Comparison of ENCODE assay signal across 8 mouse cellular contexts in genomic region chr16:20497980-20498676, GRCm38 (mm10). TPM values are rescaled to one million over a fixed set of nuclear protein-coding genes. Genes with fewer than 3 reads are reported as not detected.
A peak's percentile ranks its signal among the peaks of the same experiment; 100 is the strongest.
DNase-seq lines count a peak whose midpoint lies in the region; ATAC-seq and TF ChIP-seq lines count a peak whose summit lies in the region.

No protein-coding gene starts in this region.

- H3K4me1 ChIP-seq in cortical plate, adult 2 months (ENCODE audit: control insufficient read depth, insufficient read depth, low read length) = no peaks in the 10 kb centered on the region; the same call in 1 of the 2 replicates
- peaks cover 12% of the 10 kb centered on the region; the same call in 1 of the 2 replicates for H3K4me1 ChIP-seq in intestine, embryonic 15.5 days (replicated peaks)
- H3K4me1 ChIP-seq in midbrain, embryonic 13.5 days (replicated peaks) = peaks cover 20% of the 10 kb centered on the region

- WGBS in intestine, embryonic 15.5 days = 8% methylated on average over 16 of the region's 16 CpGs
- WGBS in midbrain, embryonic 13.5 days = 12% methylated on average over 16 of the region's 16 CpGs

- no peak for TF ChIP-seq POLR2A in cortical plate, adult 2 months (IDR thresholded peaks at IDR 0.05; ENCODE audit: extremely low read depth, insufficient read depth, low read length)

- H3K36me3 ChIP-seq in intestine, embryonic 15.5 days = peaks cover 20% of the 10 kb centered on the region
- H3K36me3 ChIP-seq in midbrain, embryonic 13.5 days = peaks cover 25% of the 10 kb centered on the region

- no peaks in the 10 kb centered on the region for H3K9me3 ChIP-seq in intestine, embryonic 15.5 days
- H3K9me3 ChIP-seq in midbrain, embryonic 13.5 days = no peaks in the 10 kb centered on the region

- no peak for TF ChIP-seq CTCF in cortical plate, adult 2 months (IDR thresholded peaks at IDR 0.05; ENCODE audit: extremely low read depth, insufficient read depth, low read length)

- H3K27ac ChIP-seq in cortical plate, adult 2 months (ENCODE audit: insufficient read depth, low read length) = no peak overlapping the region
- peak overlapping the region; percentile 69 for H3K27ac ChIP-seq in intestine, embryonic 15.5 days
- H3K27ac ChIP-seq in midbrain, embryonic 13.5 days = peak overlapping the region; percentile 49; the same call in 1 of the 2 replicates

- H3K4me2 ChIP-seq in intestine, embryonic 15.5 days (replicated peaks) = peak overlapping the region; percentile 76
- peak overlapping the region; percentile 87 for H3K4me2 ChIP-seq in midbrain, embryonic 13.5 days (replicated peaks)

- ATAC-seq in intestine, embryonic 15.5 days = peak; percentile 1
- no peak for ATAC-seq in midbrain, embryonic 13.5 days

- peak; percentile 21 for DNase-seq in kidney, adult 18-20 months
- DNase-seq in kidney, postnatal 10 days = no peak
- DNase-seq in gastrocnemius, adult 18-20 months (ENCODE audit: low spot score) = no peak
- DNase-seq in left cerebral cortex, adult 18-20 months (ENCODE audit: low spot score in 2 of 2) = no peak
- no peak for DNase-seq in layer of hippocampus, postnatal 10 days (ENCODE audit: low spot score in 2 of 2)

- H3K27me3 ChIP-seq in intestine, embryonic 15.5 days (replicated peaks) = no peaks in the 10 kb centered on the region
- H3K27me3 ChIP-seq in midbrain, embryonic 13.5 days = peaks cover 14% of the 10 kb centered on the region

- peak overlapping the region; percentile 53 for H3K4me3 ChIP-seq in cortical plate, adult 2 months (ENCODE audit: insufficient read depth, low read length)
- peak overlapping the region; percentile 94 for H3K4me3 ChIP-seq in intestine, embryonic 15.5 days (replicated peaks)
- peak overlapping the region; percentile 87 for H3K4me3 ChIP-seq in midbrain, embryonic 13.5 days (replicated peaks)

- H3K9ac ChIP-seq in intestine, embryonic 15.5 days = peak overlapping the region; percentile 90; the same call in 1 of the 2 replicates
- peak overlapping the region; percentile 87 for H3K9ac ChIP-seq in midbrain, embryonic 13.5 days (replicated peaks)

RNA-seq across cellular contexts. Expression of gene Eif2b5, which starts 0.5 kb away (rescaled TPM):
- polyA plus RNA-seq in cortical plate, adult 2 months (2012; rRNA removed) = 49.1 and 50.4 TPM in 2 replicates
- polyA plus RNA-seq in intestine, embryonic 15.5 days (2015; fragmentation: Nextera tagmentation; extraction: Ambion mirVana) = 99.4 and 102 TPM in 2 replicates
- polyA plus RNA-seq in midbrain, embryonic 13.5 days (2015; fragmentation: Nextera tagmentation; extraction: Ambion mirVana) = 105 and 111 TPM in 2 replicates
- total RNA-seq in gastrocnemius, adult 18-20 months (2021) = 10 to 100 TPM; 52.6 to 54.4 TPM
- 10 to 100 TPM; 55.8 to 65.4 TPM for total RNA-seq in left cerebral cortex, adult 18-20 months (2021)
- 10 to 100 TPM; 59.6 to 61.7 TPM for total RNA-seq in layer of hippocampus, postnatal 10 days (2021)

RNA-seq across cellular contexts. Expression of gene Dvl3, which starts 18.7 kb away (rescaled TPM):
- 41.7 and 42.5 TPM in 2 replicates for polyA plus RNA-seq in cortical plate, adult 2 months (2012; rRNA removed)
- polyA plus RNA-seq in intestine, embryonic 15.5 days (2015; fragmentation: Nextera tagmentation; extraction: Ambion mirVana) = 18.1 and 19.5 TPM in 2 replicates
- polyA plus RNA-seq in midbrain, embryonic 13.5 days (2015; fragmentation: Nextera tagmentation; extraction: Ambion mirVana) = 44.0 and 49.1 TPM in 2 replicates
- 10 to 100 TPM; 28.4 to 32.0 TPM for total RNA-seq in gastrocnemius, adult 18-20 months (2021)
- total RNA-seq in left cerebral cortex, adult 18-20 months (2021) = 10 to 100 TPM; 57.0 to 57.5 TPM
- total RNA-seq in layer of hippocampus, postnatal 10 days (2021) = 10 to 100 TPM; 83.1 to 87.2 TPM

RNA-seq across cellular contexts. Expression of gene Ap2m1, which starts 37.1 kb away (rescaled TPM):
- 1,329 and 1,383 TPM in 2 replicates for polyA plus RNA-seq in cortical plate, adult 2 months (2012; rRNA removed)
- polyA plus RNA-seq in intestine, embryonic 15.5 days (2015; fragmentation: Nextera tagmentation; extraction: Ambion mirVana) = 614 and 624 TPM in 2 replicates
- 1,112 and 1,165 TPM in 2 replicates for polyA plus RNA-seq in midbrain, embryonic 13.5 days (2015; fragmentation: Nextera tagmentation; extraction: Ambion mirVana)
- 100 to 1,000 TPM; 121 to 146 TPM for total RNA-seq in gastrocnemius, adult 18-20 months (2021)
- total RNA-seq in left cerebral cortex, adult 18-20 months (2021) = 100 to 1,000 TPM; 826 to 873 TPM
- 100 to 1,000 TPM; 893 to 941 TPM for total RNA-seq in layer of hippocampus, postnatal 10 days (2021)

RNA-seq across cellular contexts. Expression of gene Abcf3, which starts 50.2 kb away (rescaled TPM):
- 78.5 and 83.5 TPM in 2 replicates for polyA plus RNA-seq in cortical plate, adult 2 months (2012; rRNA removed)
- polyA plus RNA-seq in intestine, embryonic 15.5 days (2015; fragmentation: Nextera tagmentation; extraction: Ambion mirVana) = 58.6 and 59.0 TPM in 2 replicates
- polyA plus RNA-seq in midbrain, embryonic 13.5 days (2015; fragmentation: Nextera tagmentation; extraction: Ambion mirVana) = 77.6 and 79.4 TPM in 2 replicates
- 10 to 100 TPM; 50.3 to 69.8 TPM for total RNA-seq in gastrocnemius, adult 18-20 months (2021)
- total RNA-seq in left cerebral cortex, adult 18-20 months (2021) = 100 to 1,000 TPM; 100 to 120 TPM
- total RNA-seq in layer of hippocampus, postnatal 10 days (2021) = 10 to 100 TPM; 61.3 to 90.1 TPM

Comparison
In these comparisons a context has a peak if more than half of its experiments do, and no peak if none do; other contexts are left out.
1. RNA of gene Ap2m1, which starts 37.1 kb away (total RNA-seq): 893 to 941 TPM in layer of hippocampus, postnatal 10 days and 826 to 873 TPM in left cerebral cortex, adult 18-20 months; 121 to 146 TPM in gastrocnemius, adult 18-20 months; every median in the first group is over 4 times any median in the second.
2. Peak in every context shown above with its lines, with median percentiles within 50 percentile points of each other: H3K4me3 ChIP-seq.